Mouse (Mus musculus): ENCODE measurements around the gene Moxd1. TPM values are rescaled to one million over a fixed set of nuclear protein-coding genes. Genes with fewer than 3 reads are reported as not detected.

Gene Moxd1
- polyA plus RNA-seq, 1 experiment from 2014 or later = 11.2 TPM

DNA sequence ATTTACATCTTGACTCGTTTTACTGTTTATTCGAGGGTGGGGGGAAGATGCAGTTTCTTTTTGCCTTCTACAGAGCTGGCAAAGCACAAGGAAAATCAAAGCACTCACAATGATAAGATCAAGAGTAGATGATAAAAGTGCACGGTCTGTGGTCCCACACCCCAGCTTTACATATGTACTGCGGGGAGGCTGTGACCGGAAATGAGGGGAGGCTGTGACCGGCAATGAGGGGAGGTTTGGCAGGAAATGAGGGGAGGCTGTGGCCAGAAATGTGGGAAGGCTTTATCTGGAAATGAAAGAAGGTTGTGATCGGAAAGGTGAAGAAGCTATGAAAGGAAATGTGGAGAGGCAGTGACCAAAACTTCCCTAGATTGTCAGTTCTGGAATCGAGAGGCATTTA lies 68.3 kb downstream of the Moxd1 start:
- Histone ChIP-seq H3K9me3 (ENCODE audit: control insufficient read depth, low read depth, low read length) (no peaks in the 10 kb centered on the region), H3K27ac (ENCODE audit: low read length) (no peak overlapping the region), H3K4me1 (ENCODE audit: control insufficient read depth, insufficient read depth, low read length) (no peaks in the 10 kb centered on the region), H3K4me2 (replicated peaks; ENCODE audit: low read depth, low read length) (no peak overlapping the region), H3K27me3 (ENCODE audit: control insufficient read depth, insufficient read depth, low read length) (no peaks in the 10 kb centered on the region), H3K4me3 (ENCODE audit: low read depth, low read length) (no peak overlapping the region), H3K36me3 (ENCODE audit: control insufficient read depth, insufficient read depth, low read length) (no peaks in the 10 kb centered on the region), H3K9ac (replicated peaks; ENCODE audit: low read depth, low read length) (no peak overlapping the region)
- 72% methylated on average over 8 of the region's 8 CpGs for WGBS
- ATAC-seq (ENCODE audit: insufficient number of reproducible peaks, insufficient read depth, low FRiP score, low read depth) = no peak

DNA sequence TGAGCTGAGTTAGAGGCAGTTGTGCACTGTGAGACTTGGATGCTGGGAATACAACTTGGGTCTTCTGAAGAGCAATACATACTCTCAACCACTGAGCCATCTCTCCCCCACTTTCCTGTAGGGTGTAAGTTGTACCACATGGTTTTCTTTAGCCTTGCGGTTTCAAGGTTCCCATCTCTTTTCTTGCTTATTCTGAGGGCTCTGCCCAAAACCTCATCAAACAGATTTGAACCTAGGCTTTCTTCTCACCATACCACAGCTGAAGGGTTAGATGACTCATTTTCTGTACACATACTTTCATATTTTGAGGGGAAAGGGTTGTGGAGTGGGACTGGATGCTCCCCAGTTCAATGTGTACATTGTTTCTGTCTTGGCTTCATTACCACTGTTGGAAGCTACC lies 69.4 kb downstream of the Moxd1 start:
- H3K4me2 ChIP-seq (replicated peaks; ENCODE audit: low read depth, low read length) = no peak overlapping the region
- 90% methylated on average over 1 of the region's 1 CpGs for WGBS
- no peak for ATAC-seq (ENCODE audit: insufficient number of reproducible peaks, insufficient read depth, low FRiP score, low read depth)

DNA sequence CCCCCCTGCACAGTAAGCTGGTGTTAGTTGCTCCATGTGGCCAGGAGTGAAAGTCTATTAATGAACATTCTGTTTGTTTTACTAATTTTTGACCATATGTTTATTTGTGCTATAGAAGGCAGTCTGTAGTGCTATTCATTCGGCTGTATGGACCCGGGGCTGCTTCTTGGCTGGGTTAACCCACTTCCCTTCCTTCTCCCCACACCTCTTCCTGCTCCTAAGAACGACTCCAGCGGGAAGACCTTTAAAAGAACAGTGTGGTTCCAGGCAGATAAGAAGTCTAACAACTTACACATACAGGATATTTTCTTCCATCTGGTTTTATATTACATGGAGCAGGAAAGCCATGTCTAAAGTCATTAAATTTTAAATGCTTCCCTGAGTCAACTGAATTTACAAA lies 73.3 kb downstream of the Moxd1 start:
- no peak overlapping the region for H3K9ac ChIP-seq (replicated peaks; ENCODE audit: low read depth, low read length)
- H3K4me1 ChIP-seq (ENCODE audit: control insufficient read depth, insufficient read depth, low read length) = no peaks in the 10 kb centered on the region
- no peak for ATAC-seq (ENCODE audit: insufficient number of reproducible peaks, insufficient read depth, low FRiP score, low read depth)
- H3K27ac ChIP-seq (ENCODE audit: low read length) = no peak overlapping the region
- no peaks in the 10 kb centered on the region for H3K27me3 ChIP-seq (ENCODE audit: control insufficient read depth, insufficient read depth, low read length)
- no peaks in the 10 kb centered on the region for H3K36me3 ChIP-seq (ENCODE audit: control insufficient read depth, insufficient read depth, low read length)
- no peaks in the 10 kb centered on the region for H3K9me3 ChIP-seq (ENCODE audit: control insufficient read depth, low read depth, low read length)
- WGBS = 41% methylated on average over 4 of the region's 4 CpGs
- H3K4me2 ChIP-seq (replicated peaks; ENCODE audit: low read depth, low read length) = no peak overlapping the region
- no peak overlapping the region for H3K4me3 ChIP-seq (ENCODE audit: low read depth, low read length)

More for the DNA sequence above, 69.4 kb downstream of the Moxd1 start:
- Histone ChIP-seq H3K27ac (ENCODE audit: low read length) (no peak overlapping the region), H3K4me1 (ENCODE audit: control insufficient read depth, insufficient read depth, low read length) (no peaks in the 10 kb centered on the region), H3K4me3 (ENCODE audit: low read depth, low read length) (no peak overlapping the region), H3K9me3 (ENCODE audit: control insufficient read depth, low read depth, low read length) (no peaks in the 10 kb centered on the region), H3K36me3 (ENCODE audit: control insufficient read depth, insufficient read depth, low read length) (no peaks in the 10 kb centered on the region), H3K27me3 (ENCODE audit: control insufficient read depth, insufficient read depth, low read length) (no peaks in the 10 kb centered on the region), H3K9ac (replicated peaks; ENCODE audit: low read depth, low read length) (no peak overlapping the region)

DNA sequence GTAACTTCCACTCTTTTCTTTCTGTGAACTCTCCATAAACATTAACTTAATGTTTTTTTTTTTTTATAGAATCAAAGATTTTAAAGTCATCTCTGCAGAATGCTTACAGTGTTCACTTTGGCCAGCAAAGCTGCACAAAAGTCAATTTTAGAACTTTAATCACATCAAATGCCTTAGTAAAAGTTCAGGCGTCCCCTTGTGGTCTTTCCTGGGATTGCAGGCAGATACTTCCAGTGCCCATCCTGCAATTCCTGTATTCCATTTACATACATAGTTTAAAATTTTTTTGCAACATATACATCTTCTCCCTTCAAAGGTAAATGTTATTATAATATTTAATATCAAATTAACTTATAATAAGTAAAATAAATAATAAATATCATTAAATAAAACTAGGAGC lies 74.5 kb downstream of the Moxd1 start:
- Histone ChIP-seq H3K27ac (ENCODE audit: low read length) (no peak overlapping the region), H3K9me3 (ENCODE audit: control insufficient read depth, low read depth, low read length) (no peaks in the 10 kb centered on the region), H3K9ac (replicated peaks; ENCODE audit: low read depth, low read length) (no peak overlapping the region), H3K4me1 (ENCODE audit: control insufficient read depth, insufficient read depth, low read length) (no peaks in the 10 kb centered on the region), H3K4me2 (replicated peaks; ENCODE audit: low read depth, low read length) (no peak overlapping the region), H3K4me3 (ENCODE audit: low read depth, low read length) (no peak overlapping the region), H3K36me3 (ENCODE audit: control insufficient read depth, insufficient read depth, low read length) (no peaks in the 10 kb centered on the region), H3K27me3 (ENCODE audit: control insufficient read depth, insufficient read depth, low read length) (no peaks in the 10 kb centered on the region)
- WGBS = 0% methylated on average over 1 of the region's 1 CpGs
- ATAC-seq (ENCODE audit: insufficient number of reproducible peaks, insufficient read depth, low FRiP score, low read depth) = no peak

DNA sequence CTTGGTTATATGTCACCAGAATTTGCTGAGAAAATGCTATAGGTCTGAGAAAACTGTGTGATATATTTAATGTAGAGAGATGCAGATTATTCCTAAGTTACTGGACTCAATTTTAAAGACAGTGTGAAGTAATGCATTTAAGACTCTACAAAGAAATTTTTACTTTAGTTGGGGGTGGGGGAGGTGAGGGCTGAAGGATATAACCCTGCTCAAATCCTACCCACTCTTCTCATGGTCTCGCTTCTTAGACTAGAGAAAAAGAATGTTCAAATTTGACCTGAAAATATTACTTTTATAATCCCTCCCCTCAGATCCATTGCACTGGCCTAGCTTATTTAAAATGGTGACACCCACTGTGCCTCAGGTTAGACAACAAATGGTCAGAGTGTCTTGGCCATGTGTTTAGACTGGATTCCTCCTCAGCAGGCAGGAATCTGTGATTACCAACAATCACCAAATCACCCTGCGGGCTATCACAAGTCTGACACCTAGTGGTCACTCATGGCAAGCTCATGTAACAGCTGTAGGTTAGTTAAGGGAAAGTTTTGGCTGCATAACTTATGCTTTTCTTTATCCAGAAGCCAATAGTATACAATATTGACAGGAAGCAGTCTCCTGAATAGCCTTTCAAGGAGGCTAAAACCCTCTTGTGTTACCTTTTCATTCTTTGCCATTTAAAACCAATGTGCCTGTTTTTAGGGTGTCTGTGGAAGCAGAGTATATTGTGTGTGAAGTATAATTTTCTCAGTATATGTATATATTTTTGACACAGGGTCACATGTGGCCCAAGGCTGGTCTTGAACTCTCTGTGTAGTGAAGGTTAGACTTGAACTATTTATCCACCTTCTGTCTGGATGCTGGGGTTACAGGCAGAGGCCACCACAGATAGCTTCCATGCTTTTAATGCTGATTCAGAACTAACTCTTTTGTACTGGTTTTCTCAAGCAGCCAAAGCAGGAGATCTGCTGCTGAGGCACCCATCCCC lies 75.2 kb downstream of the Moxd1 start:
- Histone ChIP-seq H3K4me1 (ENCODE audit: control insufficient read depth, insufficient read depth, low read length) (no peaks in the 10 kb centered on the region), H3K9me3 (ENCODE audit: control insufficient read depth, low read depth, low read length) (no peaks in the 10 kb centered on the region), H3K4me3 (ENCODE audit: low read depth, low read length) (no peak overlapping the region), H3K27ac (ENCODE audit: low read length) (no peak overlapping the region), H3K27me3 (ENCODE audit: control insufficient read depth, insufficient read depth, low read length) (no peaks in the 10 kb centered on the region), H3K9ac (replicated peaks; ENCODE audit: low read depth, low read length) (no peak overlapping the region), H3K36me3 (ENCODE audit: control insufficient read depth, insufficient read depth, low read length) (no peaks in the 10 kb centered on the region), H3K4me2 (replicated peaks; ENCODE audit: low read depth, low read length) (no peak overlapping the region)
- WGBS = 46% methylated on average over 2 of the region's 2 CpGs
- no peak for ATAC-seq (ENCODE audit: insufficient number of reproducible peaks, insufficient read depth, low FRiP score, low read depth)

DNA sequence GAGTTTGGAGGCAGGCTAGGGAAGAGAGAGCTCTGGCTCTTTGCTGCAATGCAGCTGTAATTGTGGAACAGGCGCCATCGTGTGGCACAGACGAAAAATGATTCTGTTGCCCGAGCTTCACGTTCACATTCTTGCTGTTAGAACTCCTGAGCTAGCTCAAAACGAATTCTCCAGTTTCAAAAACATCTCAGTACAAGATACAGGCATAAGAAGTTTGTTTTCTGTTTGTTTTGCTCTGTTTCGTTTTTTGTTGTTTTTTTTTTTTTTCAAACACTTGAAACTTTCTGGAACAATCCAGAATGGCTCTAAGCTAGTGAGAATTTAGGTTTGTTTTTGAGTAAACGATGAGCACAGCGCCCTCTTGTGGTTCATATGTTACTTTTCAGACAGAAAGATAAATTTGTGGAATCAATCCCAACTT lies 88.9 kb downstream of the Moxd1 start:
- no peaks in the 10 kb centered on the region; the same call in 1 of the 2 replicates for H3K9me3 ChIP-seq (ENCODE audit: control insufficient read depth, low read depth, low read length)
- WGBS = 2% methylated on average over 9 of the region's 9 CpGs

DNA sequence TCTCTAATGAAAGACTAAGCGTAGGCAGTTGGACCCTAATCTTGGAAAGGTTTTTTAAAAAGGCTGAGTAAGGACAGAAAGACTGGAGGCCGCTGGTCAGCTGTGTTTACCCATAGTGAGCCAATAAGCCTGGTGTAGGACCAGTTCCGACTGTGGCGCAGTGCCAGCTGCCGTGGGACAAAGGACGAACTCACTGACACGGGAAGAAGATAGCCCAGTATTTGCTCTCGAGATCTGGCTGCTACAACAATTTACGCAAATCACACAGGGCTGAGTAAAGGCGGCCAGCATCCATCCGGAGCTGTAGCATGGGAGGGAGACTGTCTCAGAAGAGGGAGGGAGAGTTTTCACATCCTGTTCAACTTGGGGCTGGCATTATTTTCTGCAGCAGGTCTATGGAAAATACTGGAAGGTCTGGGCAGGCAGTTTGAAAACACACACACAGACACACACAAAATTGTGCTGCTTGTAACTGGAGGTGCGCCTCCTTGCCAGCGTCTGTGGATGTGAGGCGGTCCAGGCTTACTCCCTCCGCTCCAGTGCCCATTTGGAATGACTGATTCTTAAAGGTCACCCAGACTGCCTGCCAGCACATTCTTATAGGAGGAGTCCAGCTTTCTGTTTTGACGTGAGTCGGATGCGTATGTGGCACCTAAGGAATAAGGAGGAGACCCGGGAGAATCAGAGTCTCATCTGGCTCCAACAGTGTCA lies 94.0 kb downstream of the Moxd1 start:
- ATAC-seq (ENCODE audit: insufficient number of reproducible peaks, insufficient read depth, low FRiP score, low read depth) = peak; percentile 63; the same call in 1 of the 2 replicates
- 42% methylated on average over 19 of the region's 19 CpGs for WGBS

More for the DNA sequence above, 88.9 kb downstream of the Moxd1 start:
- Histone ChIP-seq H3K4me3 (ENCODE audit: low read depth, low read length) (peak overlapping the region; percentile 6; the same call in 1 of the 2 replicates), H3K9ac (replicated peaks; ENCODE audit: low read depth, low read length) (no peak overlapping the region), H3K27me3 (ENCODE audit: control insufficient read depth, insufficient read depth, low read length) (no peaks in the 10 kb centered on the region), H3K4me2 (replicated peaks; ENCODE audit: low read depth, low read length) (peak overlapping the region; percentile 2; the same call in 1 of the 2 replicates), H3K36me3 (ENCODE audit: control insufficient read depth, insufficient read depth, low read length) (no peaks in the 10 kb centered on the region), H3K27ac (ENCODE audit: low read length) (no peak overlapping the region), H3K4me1 (ENCODE audit: control insufficient read depth, insufficient read depth, low read length) (0 out of 2 replicates have a peak, but pooled peaks cover 5% of the 10 kb centered on the region)
- ATAC-seq (ENCODE audit: insufficient number of reproducible peaks, insufficient read depth, low FRiP score, low read depth) = no peak

DNA sequence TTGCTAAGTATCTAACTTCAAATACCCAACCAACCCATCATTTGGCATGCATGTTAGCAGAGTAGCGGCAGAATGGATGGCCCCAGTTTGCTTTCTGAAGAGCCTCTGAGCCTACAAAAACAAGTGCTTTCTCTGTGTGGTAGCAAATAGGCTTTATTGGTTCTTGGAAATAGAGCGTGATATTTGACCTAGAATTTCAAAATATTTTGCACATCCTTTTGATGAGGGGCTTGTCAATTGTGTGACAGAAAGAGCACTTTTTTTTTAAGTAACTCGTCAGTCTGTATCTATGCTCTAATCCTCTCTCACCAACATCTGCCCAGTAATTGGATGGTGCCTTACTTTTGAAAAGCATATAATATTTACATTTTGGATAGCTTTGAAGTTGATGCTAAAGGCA lies 97.0 kb downstream of the Moxd1 start:
- no peak overlapping the region for H3K4me2 ChIP-seq (replicated peaks; ENCODE audit: low read depth, low read length)
- H3K27ac ChIP-seq (ENCODE audit: low read length) = no peak overlapping the region
- H3K27me3 ChIP-seq (ENCODE audit: control insufficient read depth, insufficient read depth, low read length) = no peaks in the 10 kb centered on the region
- ATAC-seq (ENCODE audit: insufficient number of reproducible peaks, insufficient read depth, low FRiP score, low read depth) = no peak
- no peak overlapping the region for H3K9ac ChIP-seq (replicated peaks; ENCODE audit: low read depth, low read length)
- WGBS = 74% methylated on average over 3 of the region's 3 CpGs
- 0 out of 2 replicates have a peak, but pooled peaks cover 7% of the 10 kb centered on the region for H3K4me1 ChIP-seq (ENCODE audit: control insufficient read depth, insufficient read depth, low read length)
- no peaks in the 10 kb centered on the region for H3K36me3 ChIP-seq (ENCODE audit: control insufficient read depth, insufficient read depth, low read length)
- H3K9me3 ChIP-seq (ENCODE audit: control insufficient read depth, low read depth, low read length) = no peaks in the 10 kb centered on the region
- no peak overlapping the region for H3K4me3 ChIP-seq (ENCODE audit: low read depth, low read length)

More for the DNA sequence above, 94.0 kb downstream of the Moxd1 start:
- Histone ChIP-seq H3K4me1 (ENCODE audit: control insufficient read depth, insufficient read depth, low read length) (0 out of 2 replicates have a peak, but pooled peaks cover 7% of the 10 kb centered on the region), H3K36me3 (ENCODE audit: control insufficient read depth, insufficient read depth, low read length) (no peaks in the 10 kb centered on the region), H3K4me3 (ENCODE audit: low read depth, low read length) (no peak overlapping the region), H3K9ac (replicated peaks; ENCODE audit: low read depth, low read length) (no peak overlapping the region), H3K9me3 (ENCODE audit: control insufficient read depth, low read depth, low read length) (no peaks in the 10 kb centered on the region), H3K27me3 (ENCODE audit: control insufficient read depth, insufficient read depth, low read length) (no peaks in the 10 kb centered on the region), H3K27ac (ENCODE audit: low read length) (no peak overlapping the region), H3K4me2 (replicated peaks; ENCODE audit: low read depth, low read length) (no peak overlapping the region)

All from stomach, embryonic 14.5 days (tissue).